Mouse (Mus musculus): ENCODE results near the gene Tmod1.

The Tmod1 gene

DNA sequence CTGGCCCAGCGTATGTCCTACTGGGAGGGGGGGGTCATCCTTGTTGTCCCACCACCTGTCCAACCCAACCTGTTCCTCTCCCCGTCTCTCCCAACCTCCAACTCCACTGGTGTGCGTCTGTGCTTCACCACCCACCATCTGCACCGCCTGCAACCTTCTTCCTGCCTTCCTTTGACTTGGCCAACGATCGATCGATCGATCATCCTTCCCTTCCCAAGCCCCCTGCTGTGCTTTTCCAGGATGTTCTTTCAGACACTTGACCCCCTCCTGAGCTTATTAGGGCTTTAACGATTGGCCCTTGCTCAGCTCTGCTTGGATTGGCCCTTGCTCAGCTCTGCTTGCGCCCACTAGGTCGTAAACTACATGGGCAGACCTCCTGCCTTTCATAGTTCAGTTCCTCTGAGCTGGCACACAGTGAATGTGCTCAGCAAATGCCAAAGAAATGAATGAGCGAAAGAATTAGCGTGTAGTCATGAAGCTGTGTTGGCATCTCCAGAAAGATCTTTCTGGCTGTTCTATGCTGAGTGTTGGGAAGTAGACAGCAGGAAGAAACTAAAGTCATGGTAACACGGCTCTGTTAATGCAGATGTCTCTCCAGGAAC is 50.9 kb downstream of the Tmod1 start:
- DNase-seq (ENCODE audit: low spot score in 2 of 2) = no peak

DNA sequence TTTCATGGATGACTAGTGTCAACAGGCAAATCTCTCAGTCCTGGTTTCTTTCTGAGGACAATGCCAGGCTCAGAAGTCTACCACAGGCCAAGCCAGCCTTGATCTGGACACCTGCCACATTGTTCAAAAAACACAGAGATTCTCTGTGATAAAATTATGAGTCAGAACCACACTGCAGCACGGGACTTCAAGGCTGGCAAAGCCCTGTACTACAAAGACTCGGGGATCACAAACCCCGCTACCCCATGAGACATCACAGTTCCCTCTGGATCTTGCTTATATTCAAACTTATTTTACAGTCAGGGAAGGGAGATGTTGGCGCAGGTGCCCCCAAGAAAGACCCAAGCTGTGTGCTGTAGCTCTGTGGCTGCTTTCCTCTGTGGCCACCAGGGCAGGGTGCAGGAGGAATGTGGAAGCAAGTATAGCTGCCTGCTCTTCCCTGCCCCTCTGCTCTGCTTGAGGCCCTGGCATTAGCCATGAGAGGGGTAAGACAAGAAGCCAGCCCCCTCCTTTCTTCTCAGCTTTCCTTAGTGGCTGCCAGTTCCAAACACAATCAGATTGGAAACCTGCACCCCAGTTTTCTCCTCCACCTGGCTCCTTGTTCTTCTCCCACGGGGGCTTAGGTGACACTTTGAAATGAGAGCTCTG is 53.8 kb downstream of the Tmod1 start:
- DNase-seq (ENCODE audit: low spot score in 2 of 2) = peak; percentile 30 to 37

- no peak for DNase-seq (ENCODE audit: low spot score in 2 of 2)
These were observed 56.4 kb downstream of the Tmod1 start for GRCm38 (mm10) chr4:46094916-46095825.

DNA sequence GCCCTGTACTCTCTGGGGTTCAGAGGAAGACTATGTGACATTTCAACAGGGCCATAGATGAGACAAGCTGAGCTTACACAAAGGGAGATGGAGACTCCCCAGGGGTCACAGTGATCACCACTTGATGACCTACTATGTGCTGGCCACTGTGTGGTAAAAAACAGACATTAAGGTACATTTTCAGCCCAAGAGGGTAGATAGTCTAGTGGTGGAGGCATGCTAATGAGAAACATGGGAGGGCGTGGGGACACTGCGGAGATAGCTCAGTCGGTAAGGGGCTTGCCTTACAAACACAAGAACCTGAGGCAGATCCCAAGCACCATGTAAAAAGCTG is 57.1 kb downstream of the Tmod1 start:
- DNase-seq (ENCODE audit: low spot score in 2 of 2) = no peak

GRCm38 (mm10) chr4:46096546-46096945 is 57.8 kb downstream of the Tmod1 start:
- no peak for DNase-seq (ENCODE audit: low spot score in 2 of 2)

DNA sequence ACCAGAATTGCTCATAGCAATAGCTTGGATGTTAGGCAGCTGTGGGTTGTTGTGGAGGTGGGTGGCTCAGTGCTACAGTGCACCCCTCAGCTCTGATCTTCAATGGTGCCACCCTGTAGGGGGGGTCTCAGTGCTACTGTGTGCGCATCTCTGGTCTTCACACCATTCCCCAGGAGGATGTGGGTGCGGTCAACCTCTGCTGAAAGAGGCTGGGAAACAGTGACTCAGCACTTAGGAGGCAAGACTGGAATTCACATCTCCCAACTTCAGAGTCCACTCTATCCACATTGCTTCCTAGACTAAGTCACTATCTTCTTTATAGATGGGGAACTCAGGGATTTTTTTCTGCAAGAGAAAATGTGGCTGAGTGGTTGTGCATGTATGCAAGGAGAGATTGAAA is 58.9 kb downstream of the Tmod1 start:
- DNase-seq (ENCODE audit: low spot score in 2 of 2) = no peak

DNA sequence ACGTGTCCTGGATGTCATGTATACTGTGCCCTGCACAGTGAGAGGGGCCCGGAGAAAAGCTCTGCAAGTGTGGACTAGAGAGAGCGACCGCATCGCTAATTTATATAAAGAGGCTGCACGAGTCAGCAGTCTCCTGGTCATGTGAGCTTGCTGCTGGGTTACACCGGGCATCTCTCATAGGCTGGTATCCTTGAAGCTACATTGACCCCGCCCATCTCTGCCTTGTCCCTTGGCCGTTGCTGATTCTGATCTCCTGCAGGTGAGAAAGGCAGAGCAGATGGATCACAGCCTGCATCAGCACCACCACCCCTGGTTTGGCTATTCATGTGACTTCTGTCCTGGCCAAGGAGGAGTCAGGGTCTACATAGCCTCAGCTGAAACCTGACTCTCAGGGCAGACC is 60.4 kb downstream of the Tmod1 start:
- DNase-seq (ENCODE audit: low spot score in 2 of 2) = no peak

DNA sequence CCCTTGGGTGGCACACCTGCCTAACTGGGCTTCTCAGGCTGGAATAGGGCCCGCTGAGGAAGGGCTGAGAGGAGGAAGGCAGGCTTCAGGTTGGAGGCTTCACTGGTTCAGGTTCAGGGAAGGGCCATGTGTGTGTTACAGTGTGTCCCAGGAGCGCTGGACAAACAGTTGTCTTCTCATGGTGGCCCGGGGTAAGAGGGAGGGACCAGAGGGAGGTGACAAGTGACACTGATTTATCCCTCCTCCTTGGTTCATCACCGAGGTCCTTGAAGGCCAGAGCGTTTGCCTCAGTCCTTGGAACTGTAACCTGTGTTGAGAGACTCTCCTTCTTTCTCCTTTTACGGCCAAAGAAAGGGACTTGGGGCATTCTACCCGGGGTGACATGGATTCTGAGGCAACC is 61.8 kb downstream of the Tmod1 start:
- no peak for DNase-seq (ENCODE audit: low spot score in 2 of 2)

DNA sequence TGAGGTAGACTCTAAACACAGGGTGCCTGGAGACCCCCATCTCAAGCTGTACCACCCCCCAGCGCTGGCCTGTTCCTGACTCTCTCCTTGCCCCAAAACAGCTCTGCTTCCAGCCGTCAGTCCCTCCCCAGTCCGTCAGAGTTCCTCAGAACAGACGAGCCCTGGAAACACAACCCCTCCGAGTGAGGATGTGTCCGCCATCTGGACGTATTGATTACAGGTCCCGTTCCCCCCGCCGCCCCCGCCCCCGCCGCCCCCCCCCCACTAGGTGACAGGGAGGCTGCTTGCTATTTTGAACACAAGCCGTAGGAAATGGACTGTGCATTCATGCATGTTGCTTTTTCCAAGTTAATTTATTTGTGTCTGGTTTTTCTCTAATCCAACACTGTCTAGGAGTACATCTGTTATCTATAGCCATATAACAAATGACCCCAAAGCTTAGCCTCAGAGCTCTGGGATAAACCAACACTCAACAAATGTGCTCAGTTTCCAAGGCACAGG is 62.5 kb downstream of the Tmod1 start:
- DNase-seq (ENCODE audit: low spot score in 2 of 2) = no peak

- DNase-seq (ENCODE audit: low spot score in 2 of 2) = no peak
These were observed 63.5 kb downstream of the Tmod1 start for GRCm38 (mm10) chr4:46102078-46102769.

DNA sequence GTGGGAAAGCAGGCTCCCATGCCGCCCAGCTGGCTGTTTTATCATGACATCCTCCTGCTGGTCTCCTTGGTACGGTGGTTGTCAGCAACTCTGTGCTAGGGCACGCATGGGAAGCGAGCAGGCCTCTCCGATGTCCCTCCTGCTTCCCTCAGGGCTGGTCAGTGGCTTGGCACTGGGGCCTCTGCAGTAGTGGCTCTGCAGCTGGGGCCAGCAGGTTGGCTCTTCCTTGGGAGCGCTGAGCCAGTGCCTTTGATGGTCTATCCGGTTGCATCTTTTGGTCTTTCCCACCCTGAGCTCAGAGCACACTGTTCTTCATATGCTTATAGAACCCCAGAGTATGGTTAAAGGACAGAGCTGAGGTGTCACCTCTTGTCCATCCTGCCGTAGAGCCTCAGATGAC is 71.3 kb downstream of the Tmod1 start:
- DNase-seq (ENCODE audit: low spot score in 2 of 2) = no peak

GRCm38 (mm10) chr4:46111361-46111760 is 72.6 kb downstream of the Tmod1 start:
- no peak for DNase-seq (ENCODE audit: low spot score in 2 of 2)

- no peak for DNase-seq (ENCODE audit: low spot score in 2 of 2)
These were observed 76.6 kb downstream of the Tmod1 start for GRCm38 (mm10) chr4:46115308-46115707.

GRCm38 (mm10) chr4:46116544-46117175 is 77.9 kb downstream of the Tmod1 start:
- no peak for DNase-seq (ENCODE audit: low spot score in 2 of 2)

GRCm38 (mm10) chr4:46117536-46117935 is 78.8 kb downstream of the Tmod1 start:
- no peak for DNase-seq (ENCODE audit: low spot score in 2 of 2)

GRCm38 (mm10) chr4:46119514-46120094 is 80.9 kb downstream of the Tmod1 start:
- DNase-seq (ENCODE audit: low spot score in 2 of 2) = no peak

DNA sequence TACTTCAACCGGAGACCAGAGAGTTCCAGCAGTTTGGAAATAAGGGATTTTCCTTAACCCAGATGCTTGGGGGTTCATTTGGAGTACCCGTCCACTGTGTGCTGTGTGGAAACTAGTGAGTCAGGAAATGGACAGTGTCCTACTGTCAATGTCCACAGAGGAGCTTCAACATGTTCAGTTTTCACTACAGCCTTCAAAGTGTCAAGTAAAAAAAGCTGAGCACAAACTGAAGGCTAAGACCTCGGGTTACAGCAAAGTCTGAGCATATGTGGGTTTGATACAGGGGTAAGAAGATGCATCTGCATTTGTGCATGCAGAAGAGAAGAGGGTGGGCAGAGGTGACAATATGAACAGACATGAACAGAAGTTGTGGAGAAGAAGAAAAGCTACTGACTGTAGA is 82.0 kb downstream of the Tmod1 start:
- DNase-seq (ENCODE audit: low spot score in 2 of 2) = no peak

DNA sequence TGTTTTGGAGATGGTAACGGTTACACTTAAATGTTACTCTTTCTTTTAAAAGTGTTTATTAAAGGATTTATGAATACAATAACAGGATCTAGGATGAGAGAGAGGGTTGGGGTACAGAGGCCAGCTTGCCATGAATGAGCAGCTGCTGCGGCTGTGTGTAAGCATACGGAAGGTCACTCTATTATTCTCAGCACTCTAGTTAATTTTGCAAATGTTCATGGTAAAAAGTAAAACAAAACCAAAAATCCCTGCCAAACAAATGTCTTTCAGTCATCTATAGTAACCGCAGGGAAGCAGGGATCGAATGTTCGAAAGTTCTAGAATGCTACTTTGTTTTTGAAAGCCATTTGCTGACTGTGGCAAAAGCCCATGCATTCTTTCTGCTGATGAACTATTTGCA is 84.6 kb downstream of the Tmod1 start:
- DNase-seq (ENCODE audit: low spot score in 2 of 2) = no peak

DNA sequence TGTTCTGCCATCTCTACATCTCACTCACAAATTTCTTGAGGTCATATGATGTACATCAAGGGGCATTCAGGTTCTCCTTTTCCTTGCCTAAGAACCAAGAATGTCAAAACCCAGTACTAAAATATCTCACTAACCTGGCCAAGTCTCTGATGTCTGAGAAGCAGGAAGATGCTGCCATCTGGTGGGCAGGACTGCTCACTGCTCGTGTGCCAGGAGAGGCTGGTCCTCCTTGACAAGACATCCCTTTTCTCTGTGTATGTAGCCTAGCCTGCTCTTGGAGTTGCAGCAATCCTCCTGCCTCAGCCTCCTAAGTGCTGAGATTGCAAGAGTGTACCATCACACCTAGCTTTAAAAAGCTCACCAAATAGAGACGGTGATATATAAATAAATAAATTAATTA is 87.8 kb downstream of the Tmod1 start:
- peak; percentile 35 to 59 for DNase-seq (ENCODE audit: low spot score in 2 of 2)

DNA sequence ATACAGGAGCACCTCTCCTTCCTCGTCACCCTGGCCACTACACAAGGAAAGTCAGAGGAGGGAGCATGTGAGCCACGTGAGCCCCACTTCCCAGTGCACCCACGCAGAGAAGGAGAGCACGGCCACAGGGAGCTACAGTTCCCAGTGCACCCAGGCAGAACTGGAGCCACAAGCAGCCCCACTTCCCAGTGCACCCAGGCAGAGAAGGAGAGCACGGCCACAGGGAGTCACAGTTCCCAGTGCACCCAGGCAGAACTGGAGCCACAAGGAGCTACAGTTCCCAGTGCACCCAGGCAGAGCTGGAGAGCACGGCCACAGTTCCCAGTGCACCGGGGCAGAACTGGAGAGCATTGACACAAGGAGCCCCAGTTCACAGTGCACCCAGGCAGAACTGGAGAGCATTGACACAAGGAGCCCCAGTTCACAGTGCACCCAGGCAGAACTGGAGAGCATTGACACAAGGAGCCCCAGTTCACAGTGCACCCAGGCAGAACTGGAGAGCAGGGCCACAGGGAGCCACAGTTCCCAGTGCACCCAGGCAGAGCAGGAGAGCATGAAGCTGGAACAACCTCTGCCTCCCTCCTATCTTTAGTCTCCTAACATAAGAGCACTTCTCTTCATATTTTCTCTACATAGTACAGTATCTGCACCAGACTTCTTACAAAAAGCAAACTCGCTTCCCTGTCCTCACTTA is 90.7 kb downstream of the Tmod1 start:
- no peak for DNase-seq (ENCODE audit: low spot score in 2 of 2)

DNA sequence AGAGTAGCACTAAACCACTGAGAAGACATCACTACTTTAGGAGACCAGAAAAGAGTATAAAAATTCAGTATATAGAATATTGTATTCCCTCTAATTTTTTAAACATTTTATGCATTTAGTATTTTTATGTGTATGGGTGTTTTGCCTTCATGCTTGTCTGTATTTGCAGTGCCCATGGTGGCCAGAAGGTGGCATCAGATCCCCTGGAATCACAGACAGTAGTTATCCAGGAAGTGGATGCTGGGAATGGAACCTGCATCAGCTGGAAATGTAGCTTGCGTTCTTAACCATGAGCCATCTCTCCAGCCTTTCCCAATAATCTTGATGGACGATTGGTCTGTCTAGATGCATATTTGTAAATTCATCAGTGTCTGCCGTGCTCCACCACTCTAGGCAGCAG is 91.5 kb downstream of the Tmod1 start:
- peak; percentile 11 to 35 for DNase-seq (ENCODE audit: low spot score in 2 of 2)
